Mouse (Mus musculus) cerebellum, adult 2 months (tissue): Measurements from ENCODE around the gene Dido1. TPM values are rescaled to one million over a fixed set of nuclear protein-coding genes. Genes with fewer than 3 reads are reported as not detected.

Experiments
- DNase-seq, 2 experiments: peaks; one replicate each; pipeline ENCODE4 v3.0.0; 2021
- H3K27ac ChIP-seq: fragments of 200-500 bp; 2 replicates; pipeline ENCODE4 v1.5.1; 2012; ENCODE audit warnings: low read length, control low read depth, inconsistent platforms; ENCODE audit not compliant: insufficient read depth
- H3K27me3 ChIP-seq: fragments of 200-500 bp; 2 replicates; pipeline ENCODE4 v1.6.1; 2012; ENCODE audit warnings: inconsistent platforms, mild to moderate bottlenecking, low read length, moderate library complexity; ENCODE audit not compliant: control insufficient read depth, insufficient read depth
- H3K4me1 ChIP-seq: fragments of 200-500 bp; 2 replicates; pipeline ENCODE4 v1.6.1; 2011; ENCODE audit warnings: low read length; ENCODE audit not compliant: control insufficient read depth, insufficient read depth
- H3K4me3 ChIP-seq: fragments of 200-500 bp; replicated peaks from 2 replicates; pipeline ENCODE3; 2011; ENCODE audit warnings: mild to moderate bottlenecking, low read depth, low read length, control low read depth; ENCODE audit not compliant: insufficient read depth
- CTCF ChIP-seq: fragments of 200-500 bp; IDR thresholded peaks from 2 replicates; pipeline ENCODE4 v1.5.1; 2011; ENCODE audit warnings: low read depth, mild to moderate bottlenecking, control low read depth, low read length, moderate library complexity, borderline replicate concordance; ENCODE audit not compliant: insufficient read depth
- POLR2A ChIP-seq: fragments of 200-500 bp; IDR thresholded peaks from 2 replicates; pipeline ENCODE4 v1.6.1; 2011; ENCODE audit warnings: low read length, control low read depth, borderline replicate concordance; ENCODE audit not compliant: insufficient read depth
- WGBS: fragments of 180-500 bp; shearing (Covaris S2); methylation state at CpG from one replicate; pipeline ENCODE4 v1.1.7; 2018; 5-methylcytosine and 5-hydroxymethylcytosine counted together
- polyA plus RNA-seq: library from polyadenylated mRNA; depleted of rRNA; stranded (reverse); fragments of >200 nt; gene quantifications from 2 replicates; pipeline ENCODE4 v1.2.3, GENCODE M21; 2012; rRNA removed

Gene Dido1
- polyA plus RNA-seq, 1 experiment = 36.2 TPM

GRCm38 (mm10) chr2:180641576-180642554, 67.9 kb downstream of the Dido1 start:
- no peaks in the 10 kb centered on the region for H3K4me1 ChIP-seq
- TF ChIP-seq CTCF = no peak
- TF ChIP-seq POLR2A = no peak
- H3K4me3 ChIP-seq = no peak overlapping the region
- no peak for DNase-seq
- no peaks in the 10 kb centered on the region; the same call in 1 of the 2 replicates for H3K27me3 ChIP-seq
- WGBS = 3% methylated on average over 106 of the region's 112 CpGs
- no peak overlapping the region for H3K27ac ChIP-seq

- Histone ChIP-seq H3K27me3 (no peaks in the 10 kb centered on the region), H3K27ac (no peak overlapping the region), H3K4me1 (no peaks in the 10 kb centered on the region), H3K4me3 (no peak overlapping the region)
- WGBS = 92% methylated on average over 2 of the region's 2 CpGs
- no peak for DNase-seq
- TF ChIP-seq CTCF = no peak
- no peak for TF ChIP-seq POLR2A
These were observed 97.9 kb downstream of the Dido1 start for GRCm38 (mm10) chr2:180611882-180612281.

DNA sequence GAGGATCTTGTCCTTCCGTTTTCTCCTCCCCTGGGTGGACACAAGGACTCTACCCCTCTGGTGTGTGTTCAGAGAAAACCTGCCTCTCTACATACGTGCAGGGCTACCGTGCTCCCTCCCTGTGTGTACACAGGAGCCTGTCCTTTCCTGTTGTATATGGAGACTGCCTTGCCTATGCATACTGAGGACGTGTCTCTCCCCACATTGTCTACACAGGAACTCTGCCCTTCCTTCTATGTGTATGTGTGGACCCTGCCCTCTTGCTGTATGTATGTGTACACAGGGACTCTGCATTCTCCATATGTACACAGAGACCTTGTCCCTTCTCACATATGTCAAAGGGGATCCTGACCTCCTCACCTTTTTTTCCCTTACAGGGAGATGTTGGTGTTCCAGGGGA, 99.5 kb downstream of the Dido1 start:
- Histone ChIP-seq H3K4me1 (no peaks in the 10 kb centered on the region), H3K27ac (no peak overlapping the region), H3K27me3 (no peaks in the 10 kb centered on the region), H3K4me3 (no peak overlapping the region)
- TF ChIP-seq POLR2A = no peak
- TF ChIP-seq CTCF = no peak
- WGBS = 90% methylated on average over 4 of the region's 4 CpGs
- DNase-seq = no peak

Other genes with a start within 250 kb of the Dido1 start
- 0.79 and 1.3 TPM in 2 replicates for gene Ntsr1, start 210.0 kb downstream of the Dido1 start, polyA plus RNA-seq
- 32.2 and 34.6 TPM in 2 replicates for gene Mrgbp, start 128.7 kb downstream of the Dido1 start, polyA plus RNA-seq
- 54.2 and 56.1 TPM in 2 replicates for gene Ogfr, start 120.8 kb downstream of the Dido1 start, polyA plus RNA-seq
- 38.8 and 50.4 TPM in 2 replicates for gene Col9a3, start 112.2 kb downstream of the Dido1 start, polyA plus RNA-seq
- gene Tcfl5, start 67.3 kb downstream of the Dido1 start, polyA plus RNA-seq = 0.11 and 0.24 TPM in 2 replicates
- 61.6 and 65.4 TPM in 2 replicates for gene Gid8, start 118 bp upstream of the Dido1 start, polyA plus RNA-seq
- gene Slc17a9, start 15.3 kb upstream of the Dido1 start, polyA plus RNA-seq = 0.70 and 1.2 TPM in 2 replicates
- gene Bhlhe23, start 66.9 kb upstream of the Dido1 start, polyA plus RNA-seq = 0.06 TPM in 1 of 2 replicates, not detected in the other
- gene Ythdf1, start 210.9 kb upstream of the Dido1 start, polyA plus RNA-seq = 52.3 and 59.7 TPM in 2 replicates
- 1.0 TPM in 2 replicates for gene Birc7, start 219.0 kb upstream of the Dido1 start, polyA plus RNA-seq
- 64.1 and 75.2 TPM in 2 replicates for gene Nkain4, start 244.7 kb upstream of the Dido1 start, polyA plus RNA-seq